Mouse (Mus musculus): ENCODE data around the gene Mthfsd. TPM values are rescaled to one million over a fixed set of nuclear protein-coding genes. Genes with fewer than 3 reads are reported as not detected.

Gene Mthfsd
- polyA plus RNA-seq, 1 experiment from 2014 or later = 60.0 TPM

- Histone ChIP-seq H3K9me3 (replicated peaks) (peaks cover 6% of the 10 kb centered on the region; the same call in 1 of the 2 replicates), H3K4me3 (peak overlapping the region; percentile 13), H3K4me1 (peaks cover 22% of the 10 kb centered on the region), H3K36me3 (no peaks in the 10 kb centered on the region), H3K27me3 (peaks cover 93% of the 10 kb centered on the region), H3K27ac (no peak overlapping the region), H3K9ac (no peak overlapping the region), H3K4me2 (replicated peaks) (peak overlapping the region; percentile 33)
- no peak for ATAC-seq (ENCODE audit: low FRiP score)
- WGBS = 1% methylated on average over 55 of the region's 55 CpGs
Measured at GRCm38 (mm10) chr8:121128531-121129264, 20.5 kb upstream of the Mthfsd start.

- Histone ChIP-seq H3K4me2 (replicated peaks) (peak within 1 kb of the TSS; percentile 33), H3K4me1 (peaks cover 22% of the 10 kb centered on the region), H3K27ac (no peak within 1 kb of the TSS), H3K27me3 (peaks cover 97% of the 10 kb centered on the region), H3K9ac (no peak within 1 kb of the TSS), H3K9me3 (replicated peaks) (peaks cover 6% of the 10 kb centered on the region; the same call in 1 of the 2 replicates), H3K36me3 (no peaks in the 10 kb centered on the region), H3K4me3 (peak within 1 kb of the TSS; percentile 13)
- no peak for ATAC-seq (ENCODE audit: low FRiP score)
- under 1% methylated on average over 43 of the region's 43 CpGs for WGBS
Measured at GRCm38 (mm10) chr8:121127756-121128375, 19.7 kb upstream of the Mthfsd start, which contains the start of gene Foxl1. TSS of gene Foxl1 (plus strand) at chr8:121127940.

- H3K9me3 ChIP-seq (replicated peaks) = peaks cover 6% of the 10 kb centered on the region; the same call in 1 of the 2 replicates
- no peak overlapping the region for H3K27ac ChIP-seq
- WGBS = 7% methylated on average over 11 of the region's 11 CpGs
- no peak overlapping the region for H3K9ac ChIP-seq
- H3K4me3 ChIP-seq = no peak overlapping the region
- peaks cover 98% of the 10 kb centered on the region for H3K27me3 ChIP-seq
- H3K4me1 ChIP-seq = peaks cover 22% of the 10 kb centered on the region
- no peak for ATAC-seq (ENCODE audit: low FRiP score)
- H3K36me3 ChIP-seq = no peaks in the 10 kb centered on the region
- no peak overlapping the region for H3K4me2 ChIP-seq (replicated peaks)
Measured at GRCm38 (mm10) chr8:121127291-121127701, 19.1 kb upstream of the Mthfsd start.

GRCm38 (mm10) chr8:121126694-121127093 is 18.5 kb upstream of the Mthfsd start:
- no peak overlapping the region for H3K9ac ChIP-seq
- H3K4me1 ChIP-seq = peaks cover 22% of the 10 kb centered on the region
- 7% methylated on average over 6 of the region's 6 CpGs for WGBS
- H3K4me2 ChIP-seq (replicated peaks) = no peak overlapping the region
- peaks cover 6% of the 10 kb centered on the region; the same call in 1 of the 2 replicates for H3K9me3 ChIP-seq (replicated peaks)
- no peak for ATAC-seq (ENCODE audit: low FRiP score)
- H3K36me3 ChIP-seq = no peaks in the 10 kb centered on the region
- no peak overlapping the region for H3K27ac ChIP-seq
- H3K27me3 ChIP-seq = peaks cover 98% of the 10 kb centered on the region
- no peak overlapping the region for H3K4me3 ChIP-seq

GRCm38 (mm10) chr8:121126191-121126590 is 18.0 kb upstream of the Mthfsd start:
- no peak for ATAC-seq (ENCODE audit: low FRiP score)

GRCm38 (mm10) chr8:121125311-121125876 is 17.2 kb upstream of the Mthfsd start:
- peak overlapping the region; percentile 43 for H3K4me2 ChIP-seq (replicated peaks)
- H3K9ac ChIP-seq = no peak overlapping the region
- H3K4me1 ChIP-seq = peaks cover 22% of the 10 kb centered on the region
- H3K9me3 ChIP-seq (replicated peaks) = peaks cover 6% of the 10 kb centered on the region; the same call in 1 of the 2 replicates
- WGBS = under 1% methylated on average over 35 of the region's 36 CpGs
- peak overlapping the region; percentile 23 for H3K4me3 ChIP-seq
- H3K27ac ChIP-seq = no peak overlapping the region
- H3K36me3 ChIP-seq = no peaks in the 10 kb centered on the region
- H3K27me3 ChIP-seq = peaks cover 100% of the 10 kb centered on the region
- ATAC-seq (ENCODE audit: low FRiP score) = peak; percentile 54

More at GRCm38 (mm10) chr8:121126191-121126590, 18.0 kb upstream of the Mthfsd start:
- no peaks in the 10 kb centered on the region for H3K36me3 ChIP-seq
- H3K9me3 ChIP-seq (replicated peaks) = peaks cover 6% of the 10 kb centered on the region; the same call in 1 of the 2 replicates
- no peak overlapping the region for H3K9ac ChIP-seq
- 4% methylated on average over 6 of the region's 6 CpGs for WGBS
- H3K4me3 ChIP-seq = 0 out of 2 replicates have a peak overlapping the region, but pooled peaks have one; percentile 23
- peaks cover 22% of the 10 kb centered on the region for H3K4me1 ChIP-seq
- H3K27ac ChIP-seq = no peak overlapping the region
- H3K4me2 ChIP-seq (replicated peaks) = peak overlapping the region; percentile 43; the same call in 1 of the 2 replicates
- peaks cover 100% of the 10 kb centered on the region for H3K27me3 ChIP-seq

- peak overlapping the region; percentile 43 for H3K4me2 ChIP-seq (replicated peaks)
Measured at GRCm38 (mm10) chr8:121124547-121125239, 16.5 kb upstream of the Mthfsd start.

GRCm38 (mm10) chr8:121123113-121123512 is 14.9 kb upstream of the Mthfsd start:
- peaks cover 11% of the 10 kb centered on the region for H3K4me1 ChIP-seq
- no peaks in the 10 kb centered on the region for H3K36me3 ChIP-seq
- no peak overlapping the region for H3K4me2 ChIP-seq (replicated peaks)
- H3K4me3 ChIP-seq = no peak overlapping the region
- peaks cover 98% of the 10 kb centered on the region for H3K27me3 ChIP-seq
- no peak overlapping the region for H3K9ac ChIP-seq
- no peak for ATAC-seq (ENCODE audit: low FRiP score)
- H3K27ac ChIP-seq = no peak overlapping the region
- H3K9me3 ChIP-seq (replicated peaks) = peaks cover 6% of the 10 kb centered on the region; the same call in 1 of the 2 replicates
- WGBS = 39% methylated on average over 2 of the region's 2 CpGs

More at GRCm38 (mm10) chr8:121124547-121125239, 16.5 kb upstream of the Mthfsd start:
- H3K36me3 ChIP-seq = no peaks in the 10 kb centered on the region
- 0 out of 2 replicates have a peak, but pooled peaks have one; percentile 11 for ATAC-seq (ENCODE audit: low FRiP score)
- WGBS = 2% methylated on average over 17 of the region's 17 CpGs
- peaks cover 100% of the 10 kb centered on the region for H3K27me3 ChIP-seq
- no peak overlapping the region for H3K4me3 ChIP-seq
- no peak overlapping the region for H3K27ac ChIP-seq
- H3K4me1 ChIP-seq = peaks cover 22% of the 10 kb centered on the region
- H3K9me3 ChIP-seq (replicated peaks) = peaks cover 6% of the 10 kb centered on the region; the same call in 1 of the 2 replicates
- H3K9ac ChIP-seq = no peak overlapping the region

- H3K4me2 ChIP-seq (replicated peaks) = peak overlapping the region; percentile 34; the same call in 1 of the 2 replicates
- H3K9me3 ChIP-seq (replicated peaks) = peaks cover 6% of the 10 kb centered on the region; the same call in 1 of the 2 replicates
- H3K27me3 ChIP-seq = peaks cover 98% of the 10 kb centered on the region
- no peak overlapping the region for H3K27ac ChIP-seq
- no peaks in the 10 kb centered on the region for H3K36me3 ChIP-seq
- 6% methylated on average over 7 of the region's 7 CpGs for WGBS
- H3K4me1 ChIP-seq = peaks cover 9% of the 10 kb centered on the region
- H3K9ac ChIP-seq = no peak overlapping the region
- ATAC-seq (ENCODE audit: low FRiP score) = no peak
- no peak overlapping the region for H3K4me3 ChIP-seq
Measured at GRCm38 (mm10) chr8:121122368-121122767, 14.2 kb upstream of the Mthfsd start.

GRCm38 (mm10) chr8:121121704-121122103 is 13.5 kb upstream of the Mthfsd start:
- Histone ChIP-seq H3K4me1 (peaks cover 14% of the 10 kb centered on the region), H3K4me2 (replicated peaks) (peak overlapping the region; percentile 34)
- 13% methylated on average over 8 of the region's 8 CpGs for WGBS

More at GRCm38 (mm10) chr8:121121704-121122103, 13.5 kb upstream of the Mthfsd start:
- H3K36me3 ChIP-seq = no peaks in the 10 kb centered on the region
- ATAC-seq (ENCODE audit: low FRiP score) = no peak
- peaks cover 8% of the 10 kb centered on the region; the same call in 1 of the 2 replicates for H3K9me3 ChIP-seq (replicated peaks)
- peak overlapping the region; percentile 46; the same call in 1 of the 2 replicates for H3K4me3 ChIP-seq
- no peak overlapping the region for H3K27ac ChIP-seq
- peaks cover 98% of the 10 kb centered on the region for H3K27me3 ChIP-seq
- no peak overlapping the region for H3K9ac ChIP-seq
